12 mouse cellular contexts compared by ENCODE assay signal in genomic region chr14:61460365-61460764, GRCm38 (mm10).
"Had no signal": no experiment of that assay in that cellular context is flagged by ENCODE, and none has a peak within 500 bp of the region (broad histone marks: within the 10 kb centered on the region; RNA-seq: fewer than 3 reads in every experiment).

No protein-coding gene starts in this region.

- H3K4me1 ChIP-seq: midbrain, embryonic 13.5 days; midbrain, embryonic 15.5 days; neural tube, embryonic 12.5 days had no signal

- H3K36me3 ChIP-seq: midbrain, embryonic 13.5 days; midbrain, embryonic 15.5 days; neural tube, embryonic 12.5 days had no signal

- H3K27ac ChIP-seq: midbrain, embryonic 13.5 days; midbrain, embryonic 15.5 days; neural tube, embryonic 12.5 days had no signal

- H3K4me3 ChIP-seq: midbrain, embryonic 13.5 days; midbrain, embryonic 15.5 days; neural tube, embryonic 12.5 days had no signal

- ATAC-seq: midbrain, embryonic 13.5 days; midbrain, embryonic 15.5 days had no signal

- H3K9ac ChIP-seq: lung, embryonic 14.5 days; midbrain, embryonic 13.5 days; midbrain, embryonic 15.5 days; neural tube, embryonic 12.5 days had no signal

- H3K9me3 ChIP-seq: midbrain, embryonic 13.5 days; midbrain, embryonic 15.5 days; neural tube, embryonic 12.5 days had no signal

- H3K4me2 ChIP-seq: lung, embryonic 14.5 days; midbrain, embryonic 11.5 days; midbrain, embryonic 13.5 days; midbrain, embryonic 15.5 days; neural tube, embryonic 12.5 days had no signal

- DNase-seq: lung, adult 18-20 months; lung, embryonic 14.5 days; lung, postnatal 10 days; lung, postnatal 4 days; right cerebral cortex, postnatal 14 days; thymus, adult 18-20 months; thymus, postnatal 14 days; thymus, postnatal 36 days had no signal

- H3K27me3 ChIP-seq: midbrain, embryonic 13.5 days; midbrain, embryonic 15.5 days; neural tube, embryonic 12.5 days had no signal
